Mouse (Mus musculus): ENCODE measurements around the gene Dnmt1.

Gene Dnmt1

GRCm38 (mm10) chr9:20943396-20943795 is 16.3 kb downstream of the Dnmt1 start:
- DNase-seq (ENCODE audit: low read depth): no peak

GRCm38 (mm10) chr9:20923258-20923657 is 36.4 kb downstream of the Dnmt1 start:
- no peak for DNase-seq (ENCODE audit: low read depth)

GRCm38 (mm10) chr9:20916160-20916559 is 43.5 kb downstream of the Dnmt1 start:
- DNase-seq (ENCODE audit: low read depth): peak; percentile 64

- no peak for DNase-seq (ENCODE audit: low read depth)
Measured at GRCm38 (mm10) chr9:20909948-20910347, 49.7 kb downstream of the Dnmt1 start.

- no peak for DNase-seq (ENCODE audit: low read depth)
Measured at GRCm38 (mm10) chr9:20902174-20902491, 57.6 kb downstream of the Dnmt1 start.

- peak; percentile 62 for DNase-seq (ENCODE audit: low read depth)
Measured at GRCm38 (mm10) chr9:20901466-20902173, 58.1 kb downstream of the Dnmt1 start.

GRCm38 (mm10) chr9:20898511-20899073 is 61.1 kb downstream of the Dnmt1 start, which contains the start of gene Eif3g:
Eif3g (minus strand) TSS chr9:20898623.
- DNase-seq (ENCODE audit: low read depth): peak; percentile 75

GRCm38 (mm10) chr9:20897736-20898510 is 61.8 kb downstream of the Dnmt1 start:
- DNase-seq (ENCODE audit: low read depth): no peak

- no peak for DNase-seq (ENCODE audit: low read depth)
Measured at GRCm38 (mm10) chr9:20895382-20895781, 64.3 kb downstream of the Dnmt1 start.

GRCm38 (mm10) chr9:20894629-20895028 is 65.1 kb downstream of the Dnmt1 start:
- no peak for DNase-seq (ENCODE audit: low read depth)

GRCm38 (mm10) chr9:20893590-20894343 is 65.9 kb downstream of the Dnmt1 start:
- no peak for DNase-seq (ENCODE audit: low read depth)

GRCm38 (mm10) chr9:20893069-20893468 is 66.6 kb downstream of the Dnmt1 start:
- no peak for DNase-seq (ENCODE audit: low read depth)

- DNase-seq (ENCODE audit: low read depth): no peak
Measured at GRCm38 (mm10) chr9:20892104-20892653, 67.5 kb downstream of the Dnmt1 start.

GRCm38 (mm10) chr9:20891339-20892103 is 68.2 kb downstream of the Dnmt1 start:
- no peak for DNase-seq (ENCODE audit: low read depth)

GRCm38 (mm10) chr9:20890411-20890810 is 69.3 kb downstream of the Dnmt1 start:
- DNase-seq (ENCODE audit: low read depth): no peak

- peak; percentile 66 for DNase-seq (ENCODE audit: low read depth)
Measured at GRCm38 (mm10) chr9:20889185-20890141, 70.2 kb downstream of the Dnmt1 start.

- no peak for DNase-seq (ENCODE audit: low read depth)
Measured at GRCm38 (mm10) chr9:20888386-20888765, 71.3 kb downstream of the Dnmt1 start.

- DNase-seq (ENCODE audit: low read depth): peak; percentile 92
Measured at GRCm38 (mm10) chr9:20887704-20888385, 71.8 kb downstream of the Dnmt1 start, which contains the start of gene Ppan. Ppan (plus strand) TSS chr9:20888175.

- DNase-seq (ENCODE audit: low read depth): no peak
Measured at GRCm38 (mm10) chr9:20887191-20887590, 72.5 kb downstream of the Dnmt1 start.
